Mouse (Mus musculus): ENCODE measurements around the gene Olfr71. TPM values are rescaled to one million over a fixed set of nuclear protein-coding genes. Genes with fewer than 3 reads are reported as not detected.
A peak's percentile ranks its signal among the peaks of the same experiment; 100 is the strongest.

Gene Olfr71
- polyA plus RNA-seq, 1 experiment from 2014 or later, result not detected

GRCm38 (mm10) chr4:43700707-43701106 is 9.3 kb downstream of the Olfr71 start, which contains the start of gene Olfr70:
Gene Olfr70 (minus strand): TSS chr4:43700807.
- Histone ChIP-seq H3K4me3 (no peak within 1 kb of the TSS), H3K36me3 (no peaks in the 10 kb centered on the region), H3K9me3 (no peaks in the 10 kb centered on the region), H3K27ac (no peak within 1 kb of the TSS), H3K27me3 (ENCODE audit: insufficient read depth, poor library complexity, severe bottlenecking) (peaks cover 5% of the 10 kb centered on the region), H3K4me1 (peaks cover 15% of the 10 kb centered on the region; the same call in 1 of the 2 replicates)
- DNase-seq (ENCODE audit: low spot score), result no peak
- 80% methylated on average over 6 of the region's 6 CpGs for WGBS

GRCm38 (mm10) chr4:43696561-43696960 is 13.5 kb downstream of the Olfr71 start:
- no peak overlapping the region for H3K4me3 ChIP-seq
- WGBS, result 89% methylated on average over 13 of the region's 13 CpGs

GRCm38 (mm10) chr4:43695249-43695671 is 14.8 kb downstream of the Olfr71 start:
- no peak overlapping the region for H3K4me3 ChIP-seq
- H3K27ac ChIP-seq, result peak overlapping the region; percentile 73
- peaks cover 32% of the 10 kb centered on the region for H3K4me1 ChIP-seq
- H3K9me3 ChIP-seq, result no peaks in the 10 kb centered on the region
- peaks cover 6% of the 10 kb centered on the region; the same call in 1 of the 2 replicates for H3K27me3 ChIP-seq (ENCODE audit: insufficient read depth, poor library complexity, severe bottlenecking)
- DNase-seq (ENCODE audit: low spot score), result no peak
- H3K36me3 ChIP-seq, result 0 out of 2 replicates have a peak, but pooled peaks cover under 1% of the 10 kb centered on the region
- 20% methylated on average over 9 of the region's 9 CpGs for WGBS

More at GRCm38 (mm10) chr4:43696561-43696960, 13.5 kb downstream of the Olfr71 start:
- H3K9me3 ChIP-seq, result no peaks in the 10 kb centered on the region
- H3K4me1 ChIP-seq, result peaks cover 32% of the 10 kb centered on the region
- H3K27me3 ChIP-seq (ENCODE audit: insufficient read depth, poor library complexity, severe bottlenecking), result no peaks in the 10 kb centered on the region
- DNase-seq (ENCODE audit: low spot score), result no peak
- no peaks in the 10 kb centered on the region for H3K36me3 ChIP-seq
- H3K27ac ChIP-seq, result no peak overlapping the region

- no peak for DNase-seq (ENCODE audit: low spot score)
- H3K4me1 ChIP-seq, result peaks cover 32% of the 10 kb centered on the region
- no peaks in the 10 kb centered on the region for H3K9me3 ChIP-seq
- no peak overlapping the region for H3K4me3 ChIP-seq
- 70% methylated on average over 1 of the region's 1 CpGs for WGBS
- H3K27me3 ChIP-seq (ENCODE audit: insufficient read depth, poor library complexity, severe bottlenecking), result peaks cover 12% of the 10 kb centered on the region
- 0 out of 2 replicates have a peak, but pooled peaks cover 6% of the 10 kb centered on the region for H3K36me3 ChIP-seq
- peak overlapping the region; percentile 73 for H3K27ac ChIP-seq
Measured at GRCm38 (mm10) chr4:43694439-43695248, 15.4 kb downstream of the Olfr71 start.

- Histone ChIP-seq H3K4me3 (no peak overlapping the region), H3K9me3 (no peaks in the 10 kb centered on the region), H3K36me3 (0 out of 2 replicates have a peak, but pooled peaks cover 8% of the 10 kb centered on the region), H3K4me1 (peaks cover 32% of the 10 kb centered on the region), H3K27ac (no peak overlapping the region), H3K27me3 (ENCODE audit: insufficient read depth, poor library complexity, severe bottlenecking) (peaks cover 15% of the 10 kb centered on the region)
- WGBS, result 47% methylated on average over 5 of the region's 5 CpGs
- no peak for DNase-seq (ENCODE audit: low spot score)
Measured at GRCm38 (mm10) chr4:43693806-43694241, 16.2 kb downstream of the Olfr71 start.

GRCm38 (mm10) chr4:43691026-43691425 is 19.0 kb downstream of the Olfr71 start:
- Histone ChIP-seq H3K27ac (no peak overlapping the region), H3K9me3 (no peaks in the 10 kb centered on the region), H3K36me3 (peaks cover 15% of the 10 kb centered on the region; the same call in 1 of the 2 replicates), H3K4me3 (no peak overlapping the region), H3K4me1 (peaks cover 26% of the 10 kb centered on the region), H3K27me3 (ENCODE audit: insufficient read depth, poor library complexity, severe bottlenecking) (peaks cover 15% of the 10 kb centered on the region)
- WGBS, result 68% methylated on average over 5 of the region's 5 CpGs
- no peak for DNase-seq (ENCODE audit: low spot score)

- Histone ChIP-seq H3K27me3 (ENCODE audit: insufficient read depth, poor library complexity, severe bottlenecking) (peaks cover 15% of the 10 kb centered on the region), H3K9me3 (no peaks in the 10 kb centered on the region), H3K4me3 (no peak overlapping the region), H3K27ac (no peak overlapping the region), H3K4me1 (peaks cover 19% of the 10 kb centered on the region), H3K36me3 (peaks cover 25% of the 10 kb centered on the region)
- DNase-seq (ENCODE audit: low spot score), result no peak
- 93% methylated on average over 17 of the region's 17 CpGs for WGBS
Measured at GRCm38 (mm10) chr4:43690021-43690420, 20.0 kb downstream of the Olfr71 start.

GRCm38 (mm10) chr4:43679416-43680043 is 30.5 kb downstream of the Olfr71 start:
- 84% methylated on average over 7 of the region's 7 CpGs for WGBS
- Histone ChIP-seq H3K4me3 (no peak overlapping the region), H3K36me3 (peaks cover 27% of the 10 kb centered on the region), H3K4me1 (peaks cover 8% of the 10 kb centered on the region), H3K9me3 (no peaks in the 10 kb centered on the region), H3K27me3 (ENCODE audit: insufficient read depth, poor library complexity, severe bottlenecking) (no peaks in the 10 kb centered on the region), H3K27ac (no peak overlapping the region)
- DNase-seq (ENCODE audit: low spot score), result no peak

- DNase-seq (ENCODE audit: low spot score), result no peak
- Histone ChIP-seq H3K36me3 (peaks cover 30% of the 10 kb centered on the region), H3K27ac (no peak overlapping the region), H3K9me3 (no peaks in the 10 kb centered on the region), H3K4me3 (no peak overlapping the region), H3K27me3 (ENCODE audit: insufficient read depth, poor library complexity, severe bottlenecking) (no peaks in the 10 kb centered on the region), H3K4me1 (peaks cover 14% of the 10 kb centered on the region)
- 86% methylated on average over 6 of the region's 6 CpGs for WGBS
Measured at GRCm38 (mm10) chr4:43678541-43678940, 31.5 kb downstream of the Olfr71 start.

- WGBS, result 71% methylated on average over 4 of the region's 4 CpGs
- no peak overlapping the region for H3K27ac ChIP-seq
- H3K4me1 ChIP-seq, result peaks cover 27% of the 10 kb centered on the region
- H3K4me3 ChIP-seq, result no peak overlapping the region
- H3K9me3 ChIP-seq, result no peaks in the 10 kb centered on the region
- H3K27me3 ChIP-seq (ENCODE audit: insufficient read depth, poor library complexity, severe bottlenecking), result peaks cover 6% of the 10 kb centered on the region; the same call in 1 of the 2 replicates
- peaks cover 25% of the 10 kb centered on the region for H3K36me3 ChIP-seq
- DNase-seq (ENCODE audit: low spot score), result no peak
Measured at GRCm38 (mm10) chr4:43675608-43676007, 34.4 kb downstream of the Olfr71 start.

GRCm38 (mm10) chr4:43674974-43675373 is 35.1 kb downstream of the Olfr71 start:
- H3K27me3 ChIP-seq (ENCODE audit: insufficient read depth, poor library complexity, severe bottlenecking), result peaks cover 12% of the 10 kb centered on the region; the same call in 1 of the 2 replicates
- DNase-seq (ENCODE audit: low spot score), result no peak
- no peak overlapping the region for H3K27ac ChIP-seq
- peaks cover 25% of the 10 kb centered on the region for H3K36me3 ChIP-seq
- H3K4me1 ChIP-seq, result peaks cover 31% of the 10 kb centered on the region
- H3K9me3 ChIP-seq, result no peaks in the 10 kb centered on the region
- 68% methylated on average over 5 of the region's 5 CpGs for WGBS
- H3K4me3 ChIP-seq, result no peak overlapping the region

- no peak for DNase-seq (ENCODE audit: low spot score)
- H3K27ac ChIP-seq, result no peak overlapping the region
- peaks cover 15% of the 10 kb centered on the region; the same call in 1 of the 2 replicates for H3K27me3 ChIP-seq (ENCODE audit: insufficient read depth, poor library complexity, severe bottlenecking)
- no peaks in the 10 kb centered on the region for H3K9me3 ChIP-seq
- peaks cover 39% of the 10 kb centered on the region for H3K4me1 ChIP-seq
- H3K36me3 ChIP-seq, result peaks cover 25% of the 10 kb centered on the region
- no peak overlapping the region for H3K4me3 ChIP-seq
- 75% methylated on average over 8 of the region's 8 CpGs for WGBS
Measured at GRCm38 (mm10) chr4:43673703-43674102, 36.4 kb downstream of the Olfr71 start.

- WGBS, result 7% methylated on average over 2 of the region's 2 CpGs
- Histone ChIP-seq H3K4me3 (no peak overlapping the region), H3K36me3 (peaks cover 20% of the 10 kb centered on the region; the same call in 1 of the 2 replicates), H3K27me3 (ENCODE audit: insufficient read depth, poor library complexity, severe bottlenecking) (peaks cover 30% of the 10 kb centered on the region), H3K4me1 (peaks cover 42% of the 10 kb centered on the region), H3K9me3 (no peaks in the 10 kb centered on the region), H3K27ac (no peak overlapping the region)
- DNase-seq (ENCODE audit: low spot score), result peak; percentile 91
Measured at GRCm38 (mm10) chr4:43672070-43672469, 38.0 kb downstream of the Olfr71 start.

All from heart, embryonic 10.5 days (tissue).